Mouse (Mus musculus) liver, embryonic 16.5 days (tissue): ENCODE measurements around the gene Rfpl4. TPM values are rescaled to one million over a fixed set of nuclear protein-coding genes. Genes with fewer than 3 reads are reported as not detected.

ENCODE experiments used
- ATAC-seq: fragments of 200-750 bp; cut with Nextera tagmentation; 2 replicates; pipeline ENCODE4 v1.8.0; 2017; ENCODE audit warnings: low read depth, mild to moderate bottlenecking, moderate number of reproducible peaks, moderate library complexity
- H3K27ac ChIP-seq: fragments of 300-500 bp; sonication (generic); 2 replicates; pipeline ENCODE4 v1.5.1; 2014; ENCODE audit warnings: mild to moderate bottlenecking, low read length
- H3K27me3 ChIP-seq: fragments of 300-500 bp; sonication (generic); 2 replicates; pipeline ENCODE4 v1.6.1; 2014; ENCODE audit warnings: low read depth, low read length, mixed read lengths; ENCODE audit not compliant: control insufficient read depth, insufficient read depth
- H3K36me3 ChIP-seq: fragments of 300-500 bp; sonication (generic); 2 replicates; pipeline ENCODE4 v1.6.1; 2014; ENCODE audit warnings: mild to moderate bottlenecking; ENCODE audit not compliant: control insufficient read depth, insufficient read depth
- H3K4me1 ChIP-seq: fragments of 300-500 bp; sonication (generic); 2 replicates; pipeline ENCODE4 v1.6.1; 2014; ENCODE audit warnings: low read depth, low read length, mixed read lengths; ENCODE audit not compliant: control insufficient read depth
- H3K4me2 ChIP-seq: fragments of 300-500 bp; sonication (generic); 2 replicates; pipeline ENCODE4 v1.6.1; 2014; ENCODE audit warnings: low read depth, low read length, mixed read lengths
- H3K4me3 ChIP-seq: fragments of 300-500 bp; sonication (generic); 2 replicates; pipeline ENCODE4 v1.5.1; 2014; ENCODE audit warnings: low read depth, mild to moderate bottlenecking, low read length
- H3K9ac ChIP-seq: fragments of 300-500 bp; sonication (generic); 2 replicates; pipeline ENCODE4 v1.6.1; 2014; ENCODE audit warnings: low read depth, low read length
- H3K9me3 ChIP-seq: fragments of 300-500 bp; sonication (generic); replicated peaks from 2 replicates; pipeline ENCODE4 v1.6.1; 2016; ENCODE audit warnings: low read length; ENCODE audit not compliant: control insufficient read depth
- WGBS: fragments of 180-500 bp; shearing (Covaris S2); extraction: QIAGEN DNeasy Blood & Tissue Kit; methylation state at CpG from one replicate; pipeline ENCODE4 v1.1.7; 2014; ENCODE audit not compliant: insufficient replicate concordance; 5-methylcytosine and 5-hydroxymethylcytosine counted together
- polyA plus RNA-seq: library from polyadenylated mRNA; unstranded; fragments of >200 nt; fragmentation: Nextera tagmentation; extraction: Ambion mirVana; gene quantifications from 2 replicates; pipeline ENCODE4 v1.2.1, GENCODE M21; 2015

The Rfpl4 gene
- polyA plus RNA-seq, 1 experiment from 2014 or later = not detected

DNA sequence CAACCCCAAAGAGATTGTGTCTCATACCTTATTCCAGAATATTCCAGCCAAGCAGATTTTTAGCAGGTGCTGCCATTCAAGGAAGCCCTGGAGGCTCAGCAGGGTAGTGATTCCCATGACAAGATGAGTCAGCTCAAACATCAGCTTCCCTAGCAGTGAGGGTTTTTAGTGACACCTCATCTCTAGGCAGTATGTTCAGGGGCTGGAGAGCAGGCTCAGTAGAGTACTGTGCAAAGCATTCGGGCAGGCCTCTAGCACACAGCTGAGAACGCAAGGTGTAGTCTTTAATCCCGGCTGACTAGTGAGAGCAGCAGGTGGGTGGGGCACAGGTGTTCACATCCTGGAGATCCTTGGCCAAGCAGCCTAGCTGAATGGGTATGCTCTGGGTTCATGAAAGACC is 17.0 kb downstream of the Rfpl4 start:
- H3K27ac ChIP-seq = no peak overlapping the region
- no peak for ATAC-seq
- H3K4me1 ChIP-seq = no peaks in the 10 kb centered on the region
- no peak overlapping the region for H3K4me2 ChIP-seq
- H3K4me3 ChIP-seq = no peak overlapping the region
- WGBS = 67% methylated on average over 3 of the region's 3 CpGs
- H3K36me3 ChIP-seq = peaks cover 32% of the 10 kb centered on the region
- H3K9me3 ChIP-seq = no peaks in the 10 kb centered on the region
- H3K27me3 ChIP-seq = no peaks in the 10 kb centered on the region
- H3K9ac ChIP-seq = no peak overlapping the region

DNA sequence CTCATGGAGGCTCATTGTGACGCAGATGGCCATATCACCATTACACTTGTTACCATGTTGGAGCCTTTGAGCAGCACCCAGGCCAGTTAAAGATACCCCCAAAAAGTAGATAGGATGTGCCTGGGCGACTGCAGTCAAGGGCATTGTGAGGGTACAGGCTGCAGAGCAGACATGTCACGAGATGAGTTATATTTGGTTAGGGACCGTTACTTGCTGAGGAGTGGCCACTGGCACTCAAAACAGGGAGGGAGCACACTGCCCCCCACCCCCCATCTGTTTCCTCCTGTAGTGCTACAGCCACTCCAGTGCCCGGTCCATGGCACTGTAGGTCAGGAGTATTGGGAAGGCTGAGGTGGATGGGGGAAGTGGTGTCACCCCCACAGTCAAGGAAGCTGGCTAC is 18.0 kb downstream of the Rfpl4 start:
- Histone ChIP-seq H3K27ac (no peak overlapping the region), H3K4me2 (no peak overlapping the region), H3K4me3 (no peak overlapping the region), H3K4me1 (no peaks in the 10 kb centered on the region), H3K27me3 (no peaks in the 10 kb centered on the region), H3K36me3 (peaks cover 41% of the 10 kb centered on the region), H3K9ac (no peak overlapping the region), H3K9me3 (no peaks in the 10 kb centered on the region)
- no peak for ATAC-seq
- WGBS = 84% methylated on average over 5 of the region's 5 CpGs

DNA sequence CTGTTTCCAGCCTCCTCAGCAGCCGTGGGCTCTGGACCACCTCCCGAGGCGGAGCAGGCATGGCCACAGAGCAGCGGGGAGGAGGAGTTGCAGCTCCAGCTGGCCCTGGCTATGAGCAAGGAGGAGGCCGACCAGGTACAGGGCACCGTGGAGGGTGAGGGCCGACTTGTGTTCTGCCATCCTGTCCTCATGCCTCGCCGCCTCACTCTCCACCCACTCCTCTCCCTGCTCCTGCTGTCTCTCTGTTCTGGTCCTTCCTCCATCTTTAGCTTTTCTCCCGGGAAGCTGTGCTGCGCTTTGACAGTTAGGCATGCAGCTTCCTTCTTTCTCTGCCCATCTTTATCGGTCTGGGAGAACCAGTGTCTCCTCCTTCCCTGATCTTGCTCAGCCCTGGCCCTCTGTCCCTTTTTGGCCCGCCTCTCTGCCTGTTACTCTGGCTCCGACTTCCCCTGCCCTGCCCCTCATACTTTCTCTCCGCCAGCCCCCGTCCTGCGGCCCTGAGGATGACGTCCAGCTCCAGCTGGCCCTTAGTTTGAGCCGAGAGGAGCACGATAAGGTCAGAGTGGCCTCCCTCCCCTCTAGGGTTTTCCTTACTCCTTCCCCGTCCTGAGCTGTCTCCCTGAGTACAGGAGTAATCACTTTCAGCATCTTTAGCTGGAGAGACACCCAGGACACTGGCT is 23.8 kb downstream of the Rfpl4 start:
- Histone ChIP-seq H3K9me3 (no peaks in the 10 kb centered on the region), H3K9ac (no peak overlapping the region), H3K4me1 (peaks cover 6% of the 10 kb centered on the region), H3K4me2 (no peak overlapping the region), H3K27ac (no peak overlapping the region), H3K4me3 (no peak overlapping the region), H3K36me3 (peaks cover 82% of the 10 kb centered on the region), H3K27me3 (no peaks in the 10 kb centered on the region)
- no peak for ATAC-seq
- 83% methylated on average over 21 of the region's 21 CpGs for WGBS

DNA sequence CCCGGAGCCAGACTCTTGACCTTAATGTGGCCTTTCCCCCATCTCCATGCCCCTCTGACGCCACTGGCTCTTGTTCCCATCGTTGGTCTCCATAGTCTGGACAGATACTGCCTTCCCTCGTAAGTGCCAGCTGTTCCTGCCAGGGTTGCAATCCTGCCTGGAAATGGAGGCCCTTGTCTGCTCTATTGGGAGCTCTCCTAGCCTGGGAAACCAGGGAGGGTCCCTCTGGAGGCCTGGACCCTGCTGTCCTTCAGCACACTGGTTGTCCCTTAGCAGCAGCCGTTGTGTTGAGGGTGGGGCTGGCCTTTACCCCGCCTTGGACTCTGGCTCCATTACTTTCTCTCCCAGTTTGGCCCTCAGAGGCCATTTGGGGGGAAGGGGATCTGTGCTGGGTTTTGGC is 24.4 kb downstream of the Rfpl4 start:
- no peak overlapping the region for H3K4me2 ChIP-seq
- no peaks in the 10 kb centered on the region for H3K27me3 ChIP-seq
- no peak overlapping the region for H3K9ac ChIP-seq
- H3K36me3 ChIP-seq = peaks cover 78% of the 10 kb centered on the region
- H3K27ac ChIP-seq = no peak overlapping the region
- ATAC-seq = no peak
- WGBS = 87% methylated on average over 6 of the region's 6 CpGs
- peaks cover 10% of the 10 kb centered on the region for H3K4me1 ChIP-seq
- H3K4me3 ChIP-seq = no peak overlapping the region
- H3K9me3 ChIP-seq = no peaks in the 10 kb centered on the region

DNA sequence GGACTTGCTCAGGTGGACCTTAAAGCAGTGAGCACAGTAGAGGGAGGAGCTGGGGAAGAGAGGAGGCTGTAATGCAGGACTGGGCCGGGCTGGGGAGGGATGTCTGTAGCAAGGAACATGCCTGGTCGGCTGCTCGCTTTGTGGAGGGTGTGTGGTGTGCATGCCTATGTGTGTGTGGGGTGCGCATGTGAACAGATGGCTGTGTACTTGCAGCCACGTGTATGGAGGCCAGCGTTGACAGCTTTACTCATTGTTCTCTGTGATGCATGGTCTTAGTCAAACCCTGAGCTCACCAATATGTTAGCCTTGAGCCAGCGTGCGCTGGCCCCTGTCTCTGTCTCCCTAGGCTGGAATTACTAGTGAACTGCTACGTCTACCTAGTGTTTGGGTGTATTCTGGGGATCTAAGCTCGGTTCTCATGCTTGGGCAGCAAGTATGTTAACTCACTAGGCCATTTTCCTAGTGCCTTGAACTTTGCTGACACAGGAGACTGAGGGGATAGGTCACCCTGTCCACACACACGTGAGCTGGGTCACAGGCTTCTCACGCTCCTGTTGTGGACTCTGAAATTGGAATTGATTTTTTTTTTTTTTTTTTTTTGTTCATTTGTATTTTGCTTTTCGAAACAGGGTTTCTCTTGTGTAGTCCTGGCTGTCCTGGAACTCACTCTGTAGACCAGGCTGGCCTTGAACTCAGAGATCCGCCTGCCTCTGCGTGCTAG is 25.6 kb downstream of the Rfpl4 start:
- H3K36me3 ChIP-seq = peaks cover 76% of the 10 kb centered on the region
- 82% methylated on average over 15 of the region's 15 CpGs for WGBS
- H3K27me3 ChIP-seq = no peaks in the 10 kb centered on the region
- H3K9me3 ChIP-seq = no peaks in the 10 kb centered on the region
- no peak overlapping the region for H3K9ac ChIP-seq
- no peak overlapping the region for H3K4me2 ChIP-seq
- no peak overlapping the region for H3K27ac ChIP-seq
- no peak overlapping the region for H3K4me3 ChIP-seq
- peaks cover 10% of the 10 kb centered on the region for H3K4me1 ChIP-seq
- ATAC-seq = peak; percentile 36

DNA sequence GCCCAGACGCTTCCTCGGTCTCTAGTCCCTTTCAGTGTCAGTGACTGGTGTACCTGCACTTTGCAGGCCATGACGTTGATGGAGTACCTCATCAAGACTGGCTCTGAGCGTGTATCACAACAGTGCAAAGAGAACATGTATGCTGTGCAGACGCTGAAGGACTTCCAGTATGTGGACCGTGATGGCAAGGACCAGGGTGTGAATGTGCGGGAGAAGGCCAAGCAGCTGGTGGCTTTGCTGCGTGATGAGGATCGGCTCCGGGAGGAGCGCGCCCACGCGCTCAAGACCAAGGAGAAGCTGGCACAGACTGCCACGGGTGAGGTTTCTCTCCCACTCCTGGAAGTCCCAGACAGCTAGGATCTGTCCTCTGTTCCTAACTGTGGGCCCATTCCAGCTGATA is 26.9 kb downstream of the Rfpl4 start:
- H3K9ac ChIP-seq = no peak overlapping the region
- no peak overlapping the region for H3K27ac ChIP-seq
- H3K36me3 ChIP-seq = peaks cover 71% of the 10 kb centered on the region
- no peak for ATAC-seq
- no peak overlapping the region for H3K4me2 ChIP-seq
- no peak overlapping the region for H3K4me3 ChIP-seq
- H3K4me1 ChIP-seq = peaks cover 15% of the 10 kb centered on the region
- 91% methylated on average over 15 of the region's 15 CpGs for WGBS
- no peaks in the 10 kb centered on the region for H3K9me3 ChIP-seq
- H3K27me3 ChIP-seq = no peaks in the 10 kb centered on the region

DNA sequence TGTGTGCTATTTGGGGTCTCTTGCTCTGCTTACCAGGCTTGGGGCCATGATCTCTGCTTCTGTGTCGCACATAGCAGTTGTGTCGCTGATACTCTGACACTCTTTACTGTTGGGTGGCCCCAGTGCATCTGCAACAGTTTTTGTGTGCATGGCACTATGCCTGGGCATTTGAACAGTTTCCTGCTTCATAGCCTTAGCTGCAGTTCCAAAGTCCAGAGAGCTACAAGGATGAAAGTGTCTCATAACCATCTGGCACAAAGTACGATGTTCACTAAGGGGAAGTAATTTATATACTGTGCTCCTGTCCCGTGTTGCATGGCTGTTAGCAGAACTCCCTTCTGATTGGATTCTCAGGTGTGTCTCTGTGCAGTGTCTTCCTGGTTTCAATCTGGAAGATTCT is 28.9 kb downstream of the Rfpl4 start:
- Histone ChIP-seq H3K4me1 (peaks cover 28% of the 10 kb centered on the region), H3K4me3 (no peak overlapping the region), H3K9me3 (no peaks in the 10 kb centered on the region), H3K27me3 (no peaks in the 10 kb centered on the region), H3K36me3 (peaks cover 66% of the 10 kb centered on the region), H3K9ac (no peak overlapping the region), H3K27ac (no peak overlapping the region), H3K4me2 (no peak overlapping the region)
- ATAC-seq = no peak
- WGBS = 74% methylated on average over 4 of the region's 4 CpGs

DNA sequence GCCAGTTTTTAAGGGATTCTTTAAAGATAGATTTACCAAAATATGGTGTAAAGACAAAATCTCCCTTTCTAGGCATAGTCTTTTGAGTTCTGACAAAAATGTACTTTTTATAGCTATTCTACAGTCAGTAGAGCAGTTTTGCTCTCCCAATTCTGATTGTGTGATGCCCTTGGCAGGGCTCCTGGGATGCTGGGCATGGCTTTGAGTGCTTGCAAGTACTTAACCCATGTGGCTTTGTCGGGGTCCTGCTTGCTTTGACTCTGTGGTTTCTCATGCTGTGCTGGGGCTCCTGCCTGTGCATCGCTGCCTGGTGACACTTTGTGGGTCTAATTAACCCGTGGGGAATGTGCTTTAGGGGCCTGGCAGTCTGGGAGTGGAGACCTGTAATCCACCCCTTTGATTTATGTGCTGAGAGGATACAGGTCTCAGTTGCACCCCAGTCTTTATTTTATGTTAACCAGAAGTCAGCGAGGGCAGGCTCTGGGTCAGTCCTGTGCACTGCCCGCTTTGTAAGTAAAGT is 29.8 kb downstream of the Rfpl4 start:
- H3K9me3 ChIP-seq = no peaks in the 10 kb centered on the region
- H3K27ac ChIP-seq = no peak overlapping the region
- ATAC-seq = no peak
- no peaks in the 10 kb centered on the region for H3K27me3 ChIP-seq
- H3K9ac ChIP-seq = no peak overlapping the region
- H3K36me3 ChIP-seq = peaks cover 57% of the 10 kb centered on the region
- H3K4me2 ChIP-seq = no peak overlapping the region
- no peak overlapping the region for H3K4me3 ChIP-seq
- H3K4me1 ChIP-seq = peaks cover 35% of the 10 kb centered on the region
- 74% methylated on average over 5 of the region's 5 CpGs for WGBS

DNA sequence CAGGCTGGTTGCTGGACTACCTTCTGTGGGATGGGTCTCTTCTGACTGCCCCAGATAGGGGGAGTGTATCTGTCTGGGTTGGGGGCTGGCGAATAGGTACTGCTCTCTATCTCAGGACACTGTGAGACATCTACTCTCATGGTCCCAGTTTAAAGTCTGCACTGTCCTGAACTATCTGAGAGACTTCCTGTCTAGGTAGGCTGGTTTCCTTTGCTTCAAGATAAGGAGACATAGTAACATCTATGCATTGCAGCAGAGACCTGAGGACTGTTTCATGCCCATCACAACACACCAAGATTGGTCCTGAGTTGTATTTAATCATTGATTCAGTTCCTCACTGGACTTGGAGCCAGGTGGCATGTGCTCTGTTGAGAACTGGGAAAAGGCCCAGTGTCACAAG is 31.2 kb downstream of the Rfpl4 start:
- Histone ChIP-seq H3K4me3 (no peak overlapping the region), H3K36me3 (peaks cover 43% of the 10 kb centered on the region), H3K9me3 (no peaks in the 10 kb centered on the region), H3K4me2 (no peak overlapping the region), H3K27me3 (no peaks in the 10 kb centered on the region), H3K4me1 (peaks cover 39% of the 10 kb centered on the region), H3K9ac (no peak overlapping the region), H3K27ac (no peak overlapping the region)
- WGBS = 50% methylated on average over 1 of the region's 1 CpGs
- no peak for ATAC-seq
